Mouse (Mus musculus) heart, embryonic 14.5 days (tissue): Measurements from ENCODE around the gene Abca1. TPM values are rescaled to one million over a fixed set of nuclear protein-coding genes. Genes with fewer than 3 reads are reported as not detected.
A peak's percentile ranks its signal among the peaks of the same experiment; 100 is the strongest.

Experiments
- ATAC-seq: fragments of 200-750 bp; cut with Nextera tagmentation; 2 replicates; pipeline ENCODE4 v1.8.0; 2017; ENCODE audit warnings: low read depth, moderate TSS enrichment; ENCODE audit not compliant: insufficient number of reproducible peaks, insufficient read depth, low FRiP score
- H3K27ac ChIP-seq, 2 experiments: fragments of 200-500 bp in 1 of 2; fragments of 300-500 bp in 1 of 2; sonication (generic) in 1 of 2; replicated peaks in 1 of 2; 2 replicates each; pipeline ENCODE4 v1.5.1; 2012 to 2014; ENCODE audit warnings: low read depth in 2 of 2, low read length in 2 of 2, control low read depth in 1 of 2, mild to moderate bottlenecking in 1 of 2, mixed read lengths in 1 of 2; ENCODE audit not compliant: control insufficient read depth in 1 of 2, insufficient read depth in 1 of 2
- H3K27me3 ChIP-seq: fragments of 300-500 bp; sonication (generic); 2 replicates; pipeline ENCODE4 v1.6.1; 2014; ENCODE audit warnings: mild to moderate bottlenecking, low read length, control low read depth; ENCODE audit not compliant: control insufficient read depth, insufficient read depth
- H3K36me3 ChIP-seq: fragments of 300-500 bp; sonication (generic); 2 replicates; pipeline ENCODE4 v1.6.1; 2014; ENCODE audit warnings: mild to moderate bottlenecking, control low read depth, low read length, mixed read lengths; ENCODE audit not compliant: control insufficient read depth, insufficient read depth
- H3K4me1 ChIP-seq, 2 experiments: fragments of 200-500 bp in 1 of 2; fragments of 300-500 bp in 1 of 2; sonication (generic) in 1 of 2; 2 replicates each; pipeline ENCODE4 v1.6.1; 2012 to 2014; ENCODE audit warnings: low read length in 2 of 2, control low read depth in 1 of 2, mixed read lengths in 1 of 2; ENCODE audit not compliant: control insufficient read depth in 2 of 2, insufficient read depth in 2 of 2
- H3K4me2 ChIP-seq: fragments of 300-500 bp; sonication (generic); 2 replicates; pipeline ENCODE4 v1.6.1; 2014; ENCODE audit warnings: mild to moderate bottlenecking, low read length
- H3K4me3 ChIP-seq, 2 experiments: fragments of 200-500 bp in 1 of 2; fragments of 300-500 bp in 1 of 2; sonication (generic) in 1 of 2; 2 replicates each; pipeline ENCODE4 v1.5.1; 2012 to 2014; ENCODE audit warnings: low read length in 2 of 2, mild to moderate bottlenecking in 2 of 2, control low read depth in 1 of 2, low read depth in 1 of 2, moderate library complexity in 1 of 2; ENCODE audit not compliant: control insufficient read depth in 1 of 2, insufficient read depth in 1 of 2
- H3K9ac ChIP-seq: fragments of 300-500 bp; sonication (generic); 2 replicates; pipeline ENCODE4 v1.6.1; 2014; ENCODE audit warnings: mild to moderate bottlenecking, low read length
- H3K9me3 ChIP-seq: fragments of 300-500 bp; sonication (generic); 2 replicates; pipeline ENCODE4 v1.6.1; 2016; ENCODE audit warnings: low read length, control low read depth; ENCODE audit not compliant: control insufficient read depth
- WGBS: fragments of 180-500 bp; shearing (Covaris S2); extraction: QIAGEN DNeasy Blood & Tissue Kit; methylation state at CpG from one replicate; pipeline ENCODE4 v1.1.7; 2014; 5-methylcytosine and 5-hydroxymethylcytosine counted together
- polyA plus RNA-seq: library from polyadenylated mRNA; unstranded; fragments of >200 nt; fragmentation: Nextera tagmentation; extraction: Ambion mirVana; gene quantifications from 2 replicates; pipeline ENCODE4 v1.2.1, GENCODE M21; 2014

Gene Abca1
- 7.8 and 8.1 TPM in 2 replicates for polyA plus RNA-seq

DNA sequence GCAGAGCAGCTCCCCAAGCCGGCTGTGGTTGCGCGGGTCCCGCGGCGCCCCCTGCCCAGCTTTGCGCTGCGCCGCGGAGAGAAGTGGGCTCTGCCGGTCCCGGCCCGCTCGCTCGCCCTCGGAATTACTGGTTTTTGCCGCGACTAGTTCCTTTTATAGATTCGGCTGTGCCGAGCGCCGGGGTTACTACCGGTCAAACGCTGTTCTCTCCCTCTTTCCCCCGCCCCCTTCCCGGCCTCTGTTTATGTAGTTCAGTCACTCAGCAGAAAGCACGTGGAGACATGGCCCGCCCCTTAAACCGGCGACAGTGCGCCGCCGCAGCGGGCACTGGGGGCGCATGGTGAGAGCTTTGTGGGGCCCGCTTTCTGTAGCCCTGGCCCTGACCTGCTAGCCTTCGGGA lies at the start of gene Abca1:
Gene Abca1 (minus strand): TSS at position 129 of the 400 bp plus-strand sequence.
- under 1% methylated on average over 36 of the region's 37 CpGs for WGBS
- Histone ChIP-seq H3K4me1 (peaks cover 9 to 13% of the 10 kb centered on the region in 2 experiments), H3K9ac (peak within 1 kb of the TSS; percentile 80), H3K4me3 (peak within 1 kb of the TSS; percentile 54 to 67), H3K36me3 (no peaks in the 10 kb centered on the region), H3K27ac (peak within 1 kb of the TSS; percentile 54 to 63; a peak in 3 of 4 replicates), H3K9me3 (no peaks in the 10 kb centered on the region), H3K4me2 (peak within 1 kb of the TSS; percentile 97), H3K27me3 (no peaks in the 10 kb centered on the region)
- ATAC-seq: peak; percentile 97

DNA sequence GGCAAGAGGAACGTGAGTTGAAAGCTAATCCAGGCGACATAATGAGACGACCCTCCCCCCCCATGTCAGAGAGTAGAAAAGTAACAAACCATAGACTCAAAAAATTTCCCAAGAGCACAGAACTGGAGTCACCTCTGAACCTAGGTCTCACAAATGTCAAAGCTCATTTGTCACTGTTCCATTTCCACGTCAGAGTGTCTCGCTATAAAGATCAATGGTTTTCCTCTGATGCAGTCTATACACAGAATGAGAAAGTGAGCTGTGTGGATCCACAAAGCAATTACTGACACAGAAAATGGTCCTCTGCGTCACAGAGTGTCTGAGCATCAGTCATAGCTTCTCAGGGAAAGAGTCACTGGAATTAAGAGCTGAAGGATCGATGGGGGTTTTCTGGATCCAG lies 44.8 kb upstream of the Abca1 start:
- Histone ChIP-seq H3K4me2 (no peak overlapping the region), H3K27ac (no peak overlapping the region), H3K4me1 (no peaks in the 10 kb centered on the region), H3K4me3 (no peak overlapping the region), H3K27me3 (no peaks in the 10 kb centered on the region), H3K36me3 (no peaks in the 10 kb centered on the region), H3K9me3 (no peaks in the 10 kb centered on the region), H3K9ac (no peak overlapping the region)
- no peak for ATAC-seq
- WGBS: 86% methylated on average over 7 of the region's 7 CpGs

DNA sequence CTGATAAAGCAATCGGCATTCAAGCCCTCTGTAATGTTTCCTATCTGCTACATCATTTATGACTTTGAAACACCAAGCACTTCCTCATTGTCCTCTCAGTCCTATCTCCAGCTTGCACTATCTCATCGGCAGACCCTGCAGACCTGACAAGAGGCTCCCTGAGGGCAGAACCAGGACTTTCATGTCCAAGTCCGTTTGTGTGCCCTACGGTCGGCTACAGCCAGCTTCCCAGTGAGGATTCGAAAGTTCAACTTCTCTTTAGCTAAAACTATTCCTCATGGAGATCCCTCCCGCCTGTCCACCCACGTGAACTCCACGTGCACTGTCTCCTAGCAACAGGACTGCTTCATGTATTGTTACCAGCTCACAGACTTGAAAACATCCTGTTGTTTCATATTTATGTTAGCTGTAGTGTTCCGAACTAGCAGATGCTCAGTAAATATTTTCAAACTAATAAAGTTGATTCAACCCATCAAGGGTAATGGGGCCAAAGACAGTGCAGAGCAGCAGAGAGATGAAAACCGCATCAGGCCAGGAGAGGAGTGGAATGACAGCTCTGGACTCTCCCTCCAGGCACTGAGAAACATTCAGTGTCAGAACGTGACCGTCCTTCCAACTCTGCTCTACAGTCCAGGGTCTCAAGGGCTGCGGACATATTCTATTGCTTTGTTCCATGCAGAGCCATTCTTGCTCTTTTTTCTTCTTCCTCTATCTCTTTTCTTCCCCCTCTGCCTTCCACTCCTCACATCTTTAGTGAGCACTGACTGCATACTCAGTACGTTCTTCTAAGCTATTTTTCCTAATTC lies 44.1 kb upstream of the Abca1 start:
- Histone ChIP-seq H3K4me1 (no peaks in the 10 kb centered on the region), H3K27ac (no peak overlapping the region), H3K4me2 (no peak overlapping the region), H3K4me3 (no peak overlapping the region), H3K36me3 (no peaks in the 10 kb centered on the region), H3K27me3 (no peaks in the 10 kb centered on the region), H3K9me3 (no peaks in the 10 kb centered on the region), H3K9ac (no peak overlapping the region)
- 72% methylated on average over 15 of the region's 15 CpGs for WGBS
- ATAC-seq: no peak

DNA sequence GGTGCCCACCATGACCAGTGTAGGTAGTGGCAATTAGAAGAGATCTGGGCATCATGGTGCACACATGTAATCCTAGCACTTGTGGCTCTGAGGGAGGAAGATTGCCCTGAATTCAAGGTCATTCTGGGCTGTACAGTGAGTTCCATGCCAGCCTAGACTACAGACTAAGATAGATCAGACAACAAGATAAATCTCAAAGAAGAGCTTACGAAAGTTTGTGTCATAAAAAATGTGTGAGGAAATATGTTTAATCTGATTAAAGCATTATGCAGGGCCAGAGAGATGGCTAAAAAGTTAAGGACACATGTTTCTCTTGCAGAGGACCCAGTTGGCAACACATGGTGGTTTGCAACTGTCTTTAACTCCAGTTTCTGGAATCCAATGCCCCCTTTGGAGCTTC lies 40.6 kb upstream of the Abca1 start:
- H3K4me3 ChIP-seq: no peak overlapping the region
- no peak overlapping the region for H3K27ac ChIP-seq
- no peaks in the 10 kb centered on the region for H3K9me3 ChIP-seq
- H3K9ac ChIP-seq: no peak overlapping the region
- H3K36me3 ChIP-seq: no peaks in the 10 kb centered on the region
- no peak for ATAC-seq
- peaks cover 0 to 6% of the 10 kb centered on the region in 2 experiments; a peak in 2 of 4 replicates for H3K4me1 ChIP-seq
- H3K4me2 ChIP-seq: no peak overlapping the region
- 95% methylated on average over 1 of the region's 1 CpGs for WGBS
- no peaks in the 10 kb centered on the region for H3K27me3 ChIP-seq

DNA sequence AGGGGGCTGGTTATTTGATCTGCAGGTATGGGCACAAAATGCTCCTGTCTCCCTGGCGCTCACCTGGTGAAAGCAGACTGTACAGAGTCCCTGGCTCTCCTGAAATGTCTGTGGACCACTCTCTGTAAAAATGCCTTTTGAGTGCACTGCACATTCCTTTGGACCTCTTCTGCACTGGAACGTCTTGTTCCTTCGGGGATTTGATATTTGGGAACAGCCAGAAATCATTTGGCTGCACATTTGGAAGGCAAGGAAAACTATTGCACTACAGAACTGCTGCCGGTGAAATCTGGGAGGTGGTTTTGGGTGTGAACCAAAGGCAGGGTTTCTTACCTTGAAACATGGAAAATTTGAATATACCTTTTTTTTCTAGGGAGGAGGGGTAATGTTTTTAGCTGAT lies 38.1 kb upstream of the Abca1 start:
- H3K27me3 ChIP-seq: no peaks in the 10 kb centered on the region
- H3K36me3 ChIP-seq: no peaks in the 10 kb centered on the region
- 67% methylated on average over 4 of the region's 4 CpGs for WGBS
- no peaks in the 10 kb centered on the region for H3K9me3 ChIP-seq
- H3K27ac ChIP-seq: no peak overlapping the region
- no peak overlapping the region for H3K4me3 ChIP-seq
- no peak overlapping the region for H3K4me2 ChIP-seq
- H3K4me1 ChIP-seq: peaks cover 0 to 6% of the 10 kb centered on the region in 2 experiments; a peak in 2 of 4 replicates
- no peak overlapping the region for H3K9ac ChIP-seq
- no peak for ATAC-seq

DNA sequence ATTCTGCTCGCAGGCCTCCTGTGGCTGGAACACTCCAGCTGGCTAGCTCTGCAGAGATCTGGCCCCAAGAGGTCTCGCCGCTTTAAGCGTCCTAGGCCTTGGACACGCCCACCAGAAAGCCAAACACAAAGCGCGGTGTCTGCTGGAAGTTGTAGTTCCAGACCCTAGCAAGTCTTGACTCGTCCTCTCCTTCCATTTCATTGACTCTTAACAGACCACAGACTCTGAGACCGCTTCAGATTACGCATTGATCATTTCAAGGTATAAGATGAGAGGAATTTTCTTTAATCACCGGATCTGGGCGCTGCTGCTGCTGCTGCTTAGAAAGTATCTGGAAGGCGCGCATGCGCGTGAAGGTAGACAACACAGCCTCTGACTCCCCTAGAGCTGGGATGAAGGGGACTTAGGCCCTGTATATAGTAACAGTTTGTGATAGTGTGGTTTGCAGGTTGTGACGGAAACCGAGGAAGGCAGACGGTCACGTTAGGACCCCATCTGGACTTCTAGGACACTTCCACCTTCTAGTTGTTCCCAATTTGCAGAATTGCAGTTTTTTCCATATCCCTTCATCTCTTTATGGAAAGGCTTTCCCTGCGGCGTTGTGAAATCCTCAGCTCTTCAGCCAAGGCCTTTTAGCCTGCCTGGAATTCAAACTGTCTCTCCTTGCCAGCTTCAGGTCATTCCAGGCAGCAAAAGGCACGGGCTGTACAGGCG lies 36.5 kb upstream of the Abca1 start:
- peak; percentile 88; the same call in 1 of the 2 replicates for ATAC-seq
- Histone ChIP-seq H3K27me3 (no peaks in the 10 kb centered on the region), H3K27ac (peak overlapping the region; percentile 47 to 59), H3K36me3 (no peaks in the 10 kb centered on the region), H3K9me3 (no peaks in the 10 kb centered on the region), H3K9ac (peak overlapping the region; percentile 56), H3K4me3 (peak overlapping the region; percentile 48 to 59), H3K4me2 (peak overlapping the region; percentile 60), H3K4me1 (peaks cover 0 to 6% of the 10 kb centered on the region in 2 experiments; a peak in 2 of 4 replicates)
- WGBS: 15% methylated on average over 24 of the region's 24 CpGs

DNA sequence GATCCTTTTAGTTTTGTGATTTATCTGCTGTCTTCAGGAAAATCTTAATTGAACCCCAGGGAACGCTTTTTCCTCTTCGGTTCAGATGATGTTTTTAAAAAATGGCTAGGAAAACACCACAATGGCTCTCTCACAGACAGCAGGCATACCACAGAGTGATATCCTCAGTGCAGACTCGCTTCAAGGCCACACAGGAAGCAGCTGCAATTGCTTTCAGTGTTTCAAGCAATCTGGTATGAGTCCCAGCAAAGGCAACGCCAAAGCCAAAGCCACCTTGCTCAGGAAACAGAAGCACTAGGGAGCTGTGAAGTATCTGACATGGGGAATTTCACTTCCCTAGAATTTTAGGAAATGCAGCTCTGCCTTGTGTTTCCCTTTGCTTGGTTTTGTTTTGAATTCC lies 27.4 kb upstream of the Abca1 start:
- Histone ChIP-seq H3K9me3 (no peaks in the 10 kb centered on the region), H3K27ac (peak overlapping the region; percentile 71 to 76), H3K27me3 (no peaks in the 10 kb centered on the region), H3K4me2 (no peak overlapping the region), H3K4me3 (no peak overlapping the region), H3K36me3 (no peaks in the 10 kb centered on the region), H3K4me1 (no peaks in the 10 kb centered on the region; a peak in 2 of 4 replicates), H3K9ac (no peak overlapping the region)
- WGBS: 40% methylated on average over 4 of the region's 4 CpGs
- ATAC-seq: peak; percentile 31; the same call in 1 of the 2 replicates
